Mouse (Mus musculus) heart, postnatal 0 days (tissue): ENCODE measurements around the gene Fgfr2.

Experiments
- CTCF ChIP-seq: IDR thresholded peaks from 2 replicates; pipeline ENCODE4 v1.5.1; 2016; ENCODE audit warnings: antibody characterized with exemption, control low read depth, low read depth
- EP300 ChIP-seq: IDR thresholded peaks from 2 replicates; pipeline ENCODE4 v1.6.1; 2016; ENCODE audit warnings: antibody characterized with exemption, low read depth

GRCm38 (mm10) chr7:130263799-130264351 is 2859.3 kb downstream of the Fgfr2 start:
- no peak for TF ChIP-seq CTCF
- TF ChIP-seq EP300, result no peak
